Mouse (Mus musculus) myocyte (in vitro differentiated cells): ENCODE data around the gene Polr2e. TPM values are rescaled to one million over a fixed set of nuclear protein-coding genes. Genes with fewer than 3 reads are reported as not detected.
A peak's percentile ranks its signal among the peaks of the same experiment; 100 is the strongest.

Experiments
- H3K27me3 ChIP-seq: one replicate; pipeline ENCODE4 v1.6.1; 2011; ENCODE audit not compliant: control insufficient read depth, insufficient read depth, insufficient read length
- H3K36me3 ChIP-seq: one replicate; pipeline ENCODE4 v1.6.1; 2011; ENCODE audit not compliant: control insufficient read depth, insufficient read depth
- H3K4me2 ChIP-seq: one replicate; pipeline ENCODE4 v1.6.1; 2011; ENCODE audit warnings: low read depth, control low read depth
- H3K4me3 ChIP-seq: one replicate; pipeline ENCODE4 v1.5.1; 2011; ENCODE audit warnings: mild to moderate bottlenecking, control low read depth, moderate library complexity
- H3K79me2 ChIP-seq: one replicate; pipeline ENCODE4 v1.6.1; 2011; ENCODE audit not compliant: control insufficient read depth, insufficient read depth
- H3ac ChIP-seq: one replicate; pipeline ENCODE4 v1.6.1; 2011; ENCODE audit not compliant: control insufficient read depth, insufficient read length
- CEBPB ChIP-seq: IDR thresholded peaks from 2 replicates; pipeline ENCODE4 v1.6.1; 2011; ENCODE audit warnings: mild to moderate bottlenecking, moderate library complexity; ENCODE audit not compliant: poor library complexity, insufficient read depth, severe bottlenecking
- E2F4 ChIP-seq: IDR thresholded peaks from one replicate; pipeline ENCODE4 v1.6.1; 2011; ENCODE audit warnings: mild to moderate bottlenecking, control low read depth, moderate library complexity; ENCODE audit not compliant: insufficient read depth
- MAX ChIP-seq: IDR thresholded peaks from one replicate; pipeline ENCODE4 v1.6.1; 2011; ENCODE audit warnings: low read depth, mild to moderate bottlenecking, control low read depth
- MYOD1 ChIP-seq, 3 experiments: IDR thresholded peaks; one replicate each; pipeline ENCODE4 v1.6.1; 2011; ENCODE audit warnings: control low read depth in 2 of 3, low read depth in 2 of 3, mild to moderate bottlenecking in 2 of 3, moderate library complexity in 1 of 3; ENCODE audit not compliant: insufficient read length in 2 of 3, control insufficient read depth in 1 of 3
- MYOG ChIP-seq, 3 experiments: IDR thresholded peaks; one replicate each; pipeline ENCODE4 v1.6.1; 2011; ENCODE audit warnings: control low read depth in 2 of 3, low read depth in 2 of 3, mild to moderate bottlenecking in 2 of 3; ENCODE audit not compliant: insufficient read length in 2 of 3, control insufficient read depth in 1 of 3, insufficient read depth in 1 of 3
- POLR2A ChIP-seq: IDR thresholded peaks from one replicate; pipeline ENCODE4 v1.6.1; 2011; ENCODE audit warnings: low read depth, mild to moderate bottlenecking, control low read depth, moderate library complexity; ENCODE audit not compliant: insufficient read length
- POLR2AphosphoS2 ChIP-seq: IDR thresholded peaks from one replicate; pipeline ENCODE4 v1.6.1; 2011; ENCODE audit warnings: low read depth, control low read depth; ENCODE audit not compliant: insufficient read length
- REST ChIP-seq: IDR thresholded peaks from one replicate; pipeline ENCODE4 v1.6.1; 2011; ENCODE audit warnings: mild to moderate bottlenecking, control low read depth, moderate library complexity; ENCODE audit not compliant: insufficient read depth, insufficient read length
- SRF ChIP-seq: IDR thresholded peaks from one replicate; pipeline ENCODE4 v1.6.1; 2011; ENCODE audit warnings: low read depth; ENCODE audit not compliant: control insufficient read depth, insufficient read length
- TCF12 ChIP-seq: IDR thresholded peaks from one replicate; pipeline ENCODE4 v1.6.1; 2011; ENCODE audit warnings: mild to moderate bottlenecking, control low read depth; ENCODE audit not compliant: poor library complexity, insufficient read depth, severe bottlenecking
- TCF3 ChIP-seq: IDR thresholded peaks from one replicate; pipeline ENCODE4 v1.6.1; 2011; ENCODE audit warnings: low read depth, control low read depth; ENCODE audit not compliant: insufficient read length
- USF1 ChIP-seq: IDR thresholded peaks from one replicate; pipeline ENCODE4 v1.6.1; 2011; ENCODE audit warnings: low read depth, mild to moderate bottlenecking, control low read depth, moderate library complexity
- polyA plus RNA-seq: library from polyadenylated mRNA; unstranded; fragments of >200 nt; fragmentation: generic; extraction: Trizol; gene quantifications from one replicate; pipeline ENCODE4 v1.2.1, GENCODE M21; 2012; ENCODE audit warnings: missing spikeins

Gene Polr2e
- polyA plus RNA-seq, 1 experiment: 209 TPM

DNA sequence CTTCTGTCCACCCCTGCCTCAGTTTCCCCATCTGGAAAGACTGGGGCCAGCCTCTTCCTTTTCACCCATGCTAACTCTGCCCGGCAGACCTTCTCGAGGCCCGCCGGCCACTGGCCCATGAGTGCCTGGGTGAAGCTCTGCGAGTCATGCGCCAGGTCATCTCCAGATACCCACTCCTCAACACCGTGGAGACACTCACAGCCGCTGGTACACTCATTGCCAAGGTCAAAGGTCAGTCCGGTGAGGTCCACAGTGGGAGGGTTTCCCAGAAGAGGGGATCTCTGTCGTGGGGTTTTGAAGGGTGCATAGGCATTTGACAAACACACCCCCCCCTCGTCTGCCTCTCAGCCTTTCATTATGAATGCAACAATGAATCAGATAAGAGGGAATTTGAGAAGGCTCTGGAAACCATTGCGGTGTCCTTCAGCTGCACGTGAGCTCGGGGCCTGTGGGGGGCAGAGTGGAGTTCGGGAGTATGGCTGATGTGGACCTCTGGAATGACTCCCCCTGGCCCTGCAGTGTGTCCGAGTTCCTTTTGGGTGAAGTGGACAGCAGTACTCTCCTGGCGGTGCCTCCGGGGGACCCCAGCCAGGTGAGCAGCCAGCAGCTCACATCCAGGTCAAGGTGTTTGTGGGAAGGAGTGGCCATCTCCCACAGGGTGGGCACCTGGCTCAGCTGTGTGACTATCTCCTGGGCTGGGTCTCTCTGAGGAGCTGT is 18.8 kb downstream of the Polr2e start:
- no peak overlapping the region for H3K4me3 ChIP-seq
- TF ChIP-seq CEBPB (no peak), SRF (no peak), TCF12 (no peak), E2F4 (no peak), POLR2A (no peak), REST (no peak), MYOD1 (IDR thresholded peaks at IDR 0.05; ENCODE audit: control insufficient read depth in 1 of 3, insufficient read length in 2 of 3, low read depth in 2 of 3) (no peak), MAX (no peak), USF1 (no peak), MYOG (IDR thresholded peaks at IDR 0.05; ENCODE audit: control insufficient read depth in 1 of 3, insufficient read depth in 1 of 3, insufficient read length in 2 of 3, low read depth in 2 of 3) (no peak), TCF3 (no peak), POLR2AphosphoS2 (no peak)
- H3K27me3 ChIP-seq: no peaks in the 10 kb centered on the region
- no peak overlapping the region for H3ac ChIP-seq
- H3K36me3 ChIP-seq: no peaks in the 10 kb centered on the region
- H3K4me2 ChIP-seq: no peak overlapping the region
- no peaks in the 10 kb centered on the region for H3K79me2 ChIP-seq

DNA sequence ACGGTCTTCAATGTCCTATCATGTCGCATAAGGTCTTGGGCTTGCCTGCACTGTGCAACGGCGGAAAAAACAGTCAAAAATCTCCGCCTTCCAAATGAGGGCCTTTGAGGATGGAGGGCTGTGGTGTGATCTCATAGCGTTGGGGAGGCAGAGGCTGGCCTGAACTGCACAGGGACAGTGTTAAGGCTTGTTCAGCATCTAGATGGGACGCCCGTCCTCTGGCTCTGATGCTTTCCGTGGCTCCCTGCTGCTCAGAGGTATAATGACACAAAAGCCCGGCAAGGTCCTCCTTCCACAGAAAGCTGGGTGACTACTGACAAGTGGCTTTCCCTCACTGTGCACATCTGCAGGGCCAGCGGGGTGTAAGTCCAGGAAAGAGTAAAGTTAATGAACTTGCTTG is 19.4 kb downstream of the Polr2e start:
- TF ChIP-seq POLR2AphosphoS2 (no peak), USF1 (no peak), POLR2A (no peak), MAX (no peak), CEBPB (no peak), MYOD1 (IDR thresholded peaks at IDR 0.05; ENCODE audit: control insufficient read depth in 1 of 3, insufficient read length in 2 of 3, low read depth in 2 of 3) (no peak), MYOG (IDR thresholded peaks at IDR 0.05; ENCODE audit: control insufficient read depth in 1 of 3, insufficient read depth in 1 of 3, insufficient read length in 2 of 3, low read depth in 2 of 3) (no peak), TCF3 (no peak), REST (no peak), TCF12 (no peak), E2F4 (no peak), SRF (no peak)
- Histone ChIP-seq H3K4me3 (no peak overlapping the region), H3K27me3 (no peaks in the 10 kb centered on the region), H3K79me2 (no peaks in the 10 kb centered on the region), H3K36me3 (no peaks in the 10 kb centered on the region), H3ac (no peak overlapping the region), H3K4me2 (no peak overlapping the region)

DNA sequence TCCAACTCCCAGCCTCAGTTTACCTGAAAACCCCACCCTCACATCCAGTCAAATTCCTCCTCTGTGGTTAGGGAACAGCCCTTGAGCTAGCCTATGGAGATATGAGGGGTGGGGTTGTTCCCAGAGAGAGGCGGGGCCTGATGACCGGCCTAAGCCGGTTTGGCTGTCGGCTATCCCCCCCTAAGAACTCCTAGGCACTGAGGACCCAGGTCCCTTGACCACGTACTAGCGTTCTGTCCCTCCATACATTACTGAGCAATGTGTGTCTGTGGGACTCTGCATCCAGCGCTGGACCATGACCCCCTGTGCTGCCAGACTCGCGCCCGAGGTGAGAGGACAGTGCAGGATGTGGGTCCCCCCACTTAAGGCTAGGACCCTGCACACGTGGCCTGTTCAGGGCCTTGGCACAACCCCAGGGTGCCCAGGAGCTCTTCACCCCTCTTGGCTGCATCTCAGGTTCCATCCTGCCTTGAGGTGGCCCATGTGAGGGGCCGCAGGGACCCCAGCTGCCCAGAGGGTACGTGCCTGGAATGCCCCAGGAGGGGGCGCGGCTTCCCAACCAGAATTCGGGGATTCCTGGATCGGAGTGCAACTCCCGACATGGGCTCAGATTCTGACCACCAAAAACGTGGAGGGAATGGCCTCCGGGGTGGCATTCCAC is 20.0 kb downstream of the Polr2e start:
- Histone ChIP-seq H3K4me3 (no peak overlapping the region), H3K36me3 (no peaks in the 10 kb centered on the region)
- TF ChIP-seq CEBPB (no peak), POLR2AphosphoS2 (no peak), E2F4 (no peak), POLR2A (no peak), MYOG (IDR thresholded peaks at IDR 0.05; ENCODE audit: control insufficient read depth in 1 of 3, insufficient read depth in 1 of 3, insufficient read length in 2 of 3, low read depth in 2 of 3) (no peak), MAX (no peak), TCF3 (no peak), USF1 (no peak), MYOD1 (IDR thresholded peaks at IDR 0.05; ENCODE audit: control insufficient read depth in 1 of 3, insufficient read length in 2 of 3, low read depth in 2 of 3) (no peak), REST (no peak), TCF12 (no peak), SRF (no peak)

DNA sequence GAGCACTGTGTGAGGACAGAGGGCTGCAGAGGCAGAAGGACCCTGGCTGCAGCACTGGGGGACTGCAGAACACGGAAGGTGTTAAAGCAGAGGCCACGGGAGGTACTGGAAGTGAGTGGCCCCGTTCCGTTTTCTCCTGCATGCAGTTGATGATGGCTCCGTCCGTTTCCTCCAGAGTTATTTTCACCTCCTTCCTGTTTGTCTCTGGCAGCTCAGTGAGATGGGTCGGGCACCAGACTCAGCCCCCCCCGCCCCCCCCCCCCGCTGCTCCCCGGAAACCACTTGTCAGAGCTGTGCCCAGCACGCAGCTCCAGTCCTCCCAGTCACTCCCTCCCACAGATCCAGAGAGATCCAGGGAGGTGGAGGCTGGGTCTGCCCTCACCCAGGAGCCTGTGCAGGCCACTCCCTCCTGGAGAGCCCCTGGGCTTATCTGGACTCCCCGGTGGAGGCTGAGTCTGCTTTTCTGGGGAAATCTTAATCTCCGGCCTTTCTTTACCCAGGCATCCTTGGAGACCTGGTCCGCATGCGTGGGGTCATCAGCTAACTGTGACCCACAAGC is 20.8 kb downstream of the Polr2e start:
- H3K79me2 ChIP-seq: no peaks in the 10 kb centered on the region

More for the DNA sequence above, 20.0 kb downstream of the Polr2e start:
- Histone ChIP-seq H3K79me2 (no peaks in the 10 kb centered on the region), H3K27me3 (no peaks in the 10 kb centered on the region), H3ac (no peak overlapping the region), H3K4me2 (no peak overlapping the region)

More for the DNA sequence above, 20.8 kb downstream of the Polr2e start:
- H3K4me2 ChIP-seq: peak overlapping the region; percentile 82
- no peak overlapping the region for H3ac ChIP-seq
- no peaks in the 10 kb centered on the region for H3K27me3 ChIP-seq
- no peaks in the 10 kb centered on the region for H3K36me3 ChIP-seq
- TF ChIP-seq POLR2A: no peak
- no peak for TF ChIP-seq TCF3
- no peak for TF ChIP-seq POLR2AphosphoS2
- TF ChIP-seq TCF12: no peak
- TF ChIP-seq MAX: no peak
- TF ChIP-seq MYOD1 (IDR thresholded peaks at IDR 0.05; ENCODE audit: control insufficient read depth in 1 of 3, insufficient read length in 2 of 3, low read depth in 2 of 3): no peak
- TF ChIP-seq SRF: no peak
- no peak for TF ChIP-seq REST
- no peak for TF ChIP-seq CEBPB
- no peak for TF ChIP-seq E2F4
- H3K4me3 ChIP-seq: no peak overlapping the region
